Mouse (Mus musculus): ENCODE results near the gene Dnmt3a.

DNA sequence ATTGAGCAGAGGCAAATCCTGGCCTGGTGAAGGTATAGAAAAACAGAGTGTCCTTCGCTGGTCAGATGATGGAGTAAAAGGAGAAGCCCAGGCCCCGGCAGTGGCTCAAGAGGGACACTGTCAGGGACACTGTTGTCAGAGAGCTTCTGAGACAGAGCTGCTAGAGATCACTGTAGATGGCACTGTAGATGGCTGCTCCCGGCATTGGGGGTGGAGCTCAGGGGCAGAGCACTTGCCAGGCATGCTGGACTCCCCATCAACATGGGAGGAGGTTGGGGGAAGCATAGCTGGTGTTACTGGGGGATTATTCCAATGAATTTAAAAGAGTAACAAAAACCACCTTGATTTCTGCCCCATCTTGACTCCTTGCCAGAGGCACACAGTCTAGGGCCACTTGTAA, 51.4 kb downstream of the Dnmt3a start:
- TF ChIP-seq CTCF (IDR thresholded peaks at IDR 0.05) (no peak), EP300 (IDR thresholded peaks at IDR 0.05) (no peak)

Measured in lung, postnatal 0 days (tissue).